Mouse (Mus musculus) liver, embryonic 14.5 days (tissue): Measurements from ENCODE around the gene Tnf. TPM values are rescaled to one million over a fixed set of nuclear protein-coding genes. Genes with fewer than 3 reads are reported as not detected.

Experiments
- ATAC-seq: fragments of 200-750 bp; cut with Nextera tagmentation; 2 replicates; pipeline ENCODE4 v1.8.0; 2017; ENCODE audit warnings: moderate number of reproducible peaks, mild to moderate bottlenecking, moderate library complexity; ENCODE audit not compliant: insufficient read depth
- DNase-seq, 3 experiments: peaks; one replicate each; pipeline ENCODE4 v3.0.0-alpha.2; 2012 to 2013; ENCODE audit warnings: low read depth in 3 of 3, low spot score in 3 of 3
- H3K27ac ChIP-seq: fragments of 300-500 bp; sonication (generic); 2 replicates; pipeline ENCODE4 v1.5.1; 2014; ENCODE audit warnings: moderate library complexity, mild to moderate bottlenecking, control low read depth, inconsistent platforms
- H3K27me3 ChIP-seq: fragments of 300-500 bp; sonication (generic); 2 replicates; pipeline ENCODE4 v1.6.1; 2014; ENCODE audit warnings: mild to moderate bottlenecking, low read length, moderate library complexity; ENCODE audit not compliant: control insufficient read depth, insufficient read depth
- H3K36me3 ChIP-seq: fragments of 300-500 bp; sonication (generic); replicated peaks from 2 replicates; pipeline ENCODE4 v1.6.1; 2014; ENCODE audit warnings: low read depth; ENCODE audit not compliant: control insufficient read depth, insufficient read depth
- H3K4me1 ChIP-seq, 2 experiments: fragments of 200-500 bp in 1 of 2; fragments of 300-500 bp in 1 of 2; sonication (generic) in 1 of 2; replicated peaks; 2 replicates each; pipeline ENCODE4 v1.6.1; 2012 to 2014; ENCODE audit warnings: antibody characterized with exemption in 1 of 2, inconsistent platforms in 1 of 2, low read length in 1 of 2; ENCODE audit not compliant: control insufficient read depth in 2 of 2, insufficient read depth in 2 of 2
- H3K4me2 ChIP-seq: fragments of 300-500 bp; sonication (generic); 2 replicates; pipeline ENCODE4 v1.6.1; 2014; ENCODE audit warnings: low read depth, mild to moderate bottlenecking, control low read depth, moderate library complexity
- H3K4me3 ChIP-seq, 2 experiments: fragments of 200-500 bp in 1 of 2; fragments of 300-500 bp in 1 of 2; sonication (generic) in 1 of 2; 2 replicates each; pipeline ENCODE4 v1.5.1; 2012 to 2014; ENCODE audit warnings: low read depth in 2 of 2, low read length in 2 of 2, mild to moderate bottlenecking in 2 of 2, control low read depth in 1 of 2, inconsistent platforms in 1 of 2, moderate library complexity in 1 of 2; ENCODE audit not compliant: insufficient read depth in 1 of 2
- H3K9ac ChIP-seq: fragments of 300-500 bp; sonication (generic); replicated peaks from 2 replicates; pipeline ENCODE4 v1.6.1; 2014; ENCODE audit warnings: mild to moderate bottlenecking, control low read depth, moderate library complexity
- H3K9me3 ChIP-seq: fragments of 300-500 bp; sonication (generic); 2 replicates; pipeline ENCODE4 v1.6.1; 2016; ENCODE audit warnings: low read length, mixed read lengths; ENCODE audit not compliant: control insufficient read depth
- CTCF ChIP-seq: IDR thresholded peaks from 2 replicates; pipeline ENCODE4 v1.5.1; 2016; ENCODE audit warnings: antibody characterized with exemption, low read depth, control low read depth
- EP300 ChIP-seq: IDR thresholded peaks from 2 replicates; pipeline ENCODE4 v1.6.1; 2016; ENCODE audit warnings: antibody characterized with exemption, low read depth
- WGBS: fragments of 180-500 bp; shearing (Covaris S2); extraction: QIAGEN DNeasy Blood & Tissue Kit; methylation state at CpG from one replicate; pipeline ENCODE4 v1.1.7; 2014; ENCODE audit not compliant: insufficient replicate concordance; 5-methylcytosine and 5-hydroxymethylcytosine counted together
- polyA plus RNA-seq, 2 experiments: library from polyadenylated mRNA; depleted of rRNA in 1 of 2; stranded (reverse) in 1 of 2; unstranded in 1 of 2; fragments of >200 nt; fragmentation: Nextera tagmentation in 1 of 2; extraction: Ambion mirVana in 1 of 2; gene quantifications; 2 replicates each; pipeline versions ENCODE4 v1.2.1 to v1.2.3; 2012 to 2014

Gene Tnf
- polyA plus RNA-seq, 2 experiments, result 0.43 to 0.73 TPM

DNA sequence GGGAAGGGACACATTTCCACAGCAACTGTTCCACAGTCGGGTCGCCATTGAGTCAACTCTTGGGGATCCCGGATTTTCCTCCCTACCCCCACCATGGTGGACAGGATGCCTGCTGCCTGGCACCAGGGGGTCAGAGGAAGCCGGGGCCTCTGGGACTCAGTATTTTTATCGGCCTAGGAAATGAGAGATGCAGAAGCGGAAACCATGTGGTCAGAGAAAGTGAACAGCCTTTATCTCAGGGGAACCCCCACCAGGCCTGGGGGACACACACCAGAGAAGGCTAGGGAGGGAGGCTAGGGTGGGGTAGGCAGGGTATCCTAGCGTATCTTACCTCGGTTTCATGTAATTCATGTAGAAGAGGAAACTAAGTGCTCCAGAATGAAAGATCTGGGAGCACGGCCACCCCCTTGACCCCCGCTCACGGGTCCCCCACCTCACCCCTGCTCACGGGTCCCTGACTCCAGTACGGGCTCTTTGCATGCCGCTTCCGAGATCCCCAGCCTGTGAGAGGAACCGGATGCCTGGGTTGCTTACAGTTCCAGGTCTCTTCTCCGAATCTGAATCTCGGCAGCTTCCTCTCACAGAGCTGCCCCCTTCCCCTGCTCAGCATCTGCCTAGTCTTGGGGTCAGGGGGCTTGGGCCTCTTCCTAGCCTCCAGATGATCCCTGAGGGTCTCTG, 16.8 kb upstream of the Tnf start:
- DNase-seq (no peak), ATAC-seq (peak; percentile 48; the same call in 1 of the 2 replicates)
- Histone ChIP-seq H3K9me3 (no peaks in the 10 kb centered on the region), H3K36me3 (no peaks in the 10 kb centered on the region; the same call in 1 of the 2 replicates), H3K27ac (no peak overlapping the region), H3K4me1 (peaks cover 0 to 9% of the 10 kb centered on the region in 2 experiments; a peak in 1 of 4 replicates), H3K9ac (no peak overlapping the region), H3K27me3 (no peaks in the 10 kb centered on the region), H3K4me2 (no peak overlapping the region), H3K4me3 (no peak overlapping the region)
- no peak for TF ChIP-seq CTCF
- peak; percentile 5; the same call in 1 of the 2 replicates for TF ChIP-seq EP300
- WGBS, result 11% methylated on average over 18 of the region's 18 CpGs

DNA sequence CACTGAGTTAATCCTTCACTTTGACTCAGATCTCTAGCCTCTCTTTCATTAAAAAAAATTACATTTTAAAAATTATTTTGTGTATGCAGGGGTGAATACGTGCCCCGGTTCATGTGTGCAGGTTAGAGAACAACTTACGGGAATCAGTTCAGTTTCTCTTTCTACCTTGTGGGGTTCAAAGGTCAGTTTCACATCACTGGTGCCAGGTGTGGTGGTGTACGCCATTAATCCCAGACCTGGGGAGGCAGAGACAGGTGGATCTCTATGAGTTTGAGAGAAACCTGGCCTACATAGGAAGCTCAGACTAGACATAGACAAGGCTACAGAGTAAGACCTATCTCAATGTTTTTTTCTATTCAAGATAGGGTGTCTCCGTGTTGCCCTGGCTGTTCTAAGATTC, 11.3 kb upstream of the Tnf start:
- ATAC-seq (no peak), DNase-seq (no peak)
- Histone ChIP-seq H3K9me3 (no peaks in the 10 kb centered on the region), H3K9ac (no peak overlapping the region), H3K36me3 (no peaks in the 10 kb centered on the region), H3K4me2 (no peak overlapping the region), H3K27me3 (no peaks in the 10 kb centered on the region), H3K4me3 (no peak overlapping the region), H3K4me1 (peaks cover 0 to 12% of the 10 kb centered on the region in 2 experiments; a peak in 2 of 4 replicates), H3K27ac (no peak overlapping the region)
- TF ChIP-seq EP300, result no peak
- no peak for TF ChIP-seq CTCF
- 73% methylated on average over 5 of the region's 5 CpGs for WGBS

DNA sequence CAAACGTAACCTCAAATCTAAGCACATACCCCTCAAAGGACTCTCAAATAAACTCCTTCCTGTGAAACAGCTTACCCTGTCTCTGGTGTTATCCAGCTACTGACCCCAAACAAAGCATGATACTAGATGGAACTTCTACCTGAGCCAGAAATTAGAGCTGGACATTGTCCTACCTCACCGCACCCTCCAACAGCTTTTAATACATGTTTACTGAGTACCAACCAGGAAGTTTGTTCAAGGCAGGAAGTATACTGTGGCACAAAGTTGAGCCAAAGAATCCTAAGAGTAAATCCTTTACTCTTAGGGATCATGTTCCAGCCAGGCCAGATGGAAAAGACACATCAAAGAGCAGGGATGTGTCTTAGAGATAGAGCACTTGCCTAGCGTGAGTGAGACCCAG, 8.8 kb upstream of the Tnf start:
- TF ChIP-seq CTCF, result no peak
- ATAC-seq (no peak), DNase-seq (no peak)
- Histone ChIP-seq H3K36me3 (no peaks in the 10 kb centered on the region), H3K4me1 (peaks cover 0 to 10% of the 10 kb centered on the region in 2 experiments; a peak in 2 of 4 replicates), H3K9ac (no peak overlapping the region), H3K9me3 (no peaks in the 10 kb centered on the region), H3K4me3 (no peak overlapping the region), H3K4me2 (no peak overlapping the region), H3K27me3 (no peaks in the 10 kb centered on the region), H3K27ac (no peak overlapping the region)
- WGBS, result 54% methylated on average over 3 of the region's 3 CpGs

DNA sequence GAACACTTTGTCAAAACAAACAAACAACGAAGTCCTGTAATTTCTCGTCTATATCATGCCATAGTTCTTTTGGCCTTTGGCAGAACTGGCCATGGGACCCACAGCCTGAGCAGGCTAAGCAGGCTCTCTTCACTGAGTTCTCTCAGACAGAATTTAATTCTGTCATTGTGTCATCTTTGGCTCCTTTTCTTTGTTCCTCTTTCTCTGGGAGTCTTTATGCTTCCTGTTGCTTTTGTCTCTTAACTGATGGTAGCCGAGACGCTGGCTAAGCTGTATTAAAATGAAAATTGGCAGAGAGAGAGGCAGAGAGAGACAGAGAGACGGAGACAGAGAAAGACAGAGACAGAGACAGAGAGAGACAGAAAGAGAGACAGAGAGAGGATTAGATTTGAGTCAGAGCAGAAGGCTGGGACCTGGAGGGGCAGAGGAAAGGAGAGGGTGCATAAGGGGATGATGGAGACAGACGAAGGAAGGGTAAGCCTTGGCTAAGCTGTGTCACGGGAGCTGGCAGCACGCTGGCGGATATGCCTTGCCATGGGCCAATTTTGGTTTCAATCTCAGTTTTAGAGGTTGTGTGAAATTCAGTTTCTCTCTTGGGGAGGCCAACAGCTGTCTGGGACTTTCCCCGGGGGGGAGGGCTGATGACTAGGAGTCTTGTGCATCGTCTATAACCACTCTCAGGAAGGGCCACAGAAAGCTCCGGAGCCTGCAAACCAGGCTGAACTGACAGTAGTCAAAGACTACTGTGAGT, 8.2 kb upstream of the Tnf start:
- H3K4me3 ChIP-seq, result no peak overlapping the region
- H3K27ac ChIP-seq, result no peak overlapping the region
- DNase-seq, result no peak
- WGBS, result 38% methylated on average over 12 of the region's 12 CpGs
- H3K9me3 ChIP-seq, result no peaks in the 10 kb centered on the region
- no peaks in the 10 kb centered on the region for H3K36me3 ChIP-seq
- H3K4me2 ChIP-seq, result no peak overlapping the region
- H3K9ac ChIP-seq, result no peak overlapping the region
- peaks cover 0 to 10% of the 10 kb centered on the region in 2 experiments; a peak in 2 of 4 replicates for H3K4me1 ChIP-seq
- no peak for ATAC-seq
- TF ChIP-seq CTCF (no peak), EP300 (no peak)
- no peaks in the 10 kb centered on the region; the same call in 1 of the 2 replicates for H3K27me3 ChIP-seq

DNA sequence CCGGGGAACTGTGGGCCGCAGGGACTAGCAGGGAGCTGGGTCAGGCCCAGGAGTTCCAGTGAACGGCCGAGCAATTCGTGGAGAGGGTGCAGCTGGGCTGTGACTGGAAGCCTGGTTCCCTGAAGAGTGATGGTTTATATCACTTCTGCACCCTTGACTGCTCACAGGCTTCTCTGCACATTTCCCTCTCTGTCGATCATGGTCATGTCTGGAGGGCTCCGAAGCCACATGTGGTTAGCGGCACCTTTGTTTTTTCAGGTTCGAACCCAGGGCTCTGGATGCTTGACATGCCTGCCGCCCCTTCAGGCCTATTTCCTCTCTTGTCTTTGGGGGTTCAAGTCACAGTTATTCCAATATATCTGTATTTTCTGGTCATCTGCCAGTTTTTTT, 3.6 kb upstream of the Tnf start:
- H3K9me3 ChIP-seq, result no peaks in the 10 kb centered on the region
- H3K4me3 ChIP-seq, result no peak overlapping the region
- ATAC-seq (no peak), DNase-seq (no peak)
- H3K9ac ChIP-seq, result no peak overlapping the region
- H3K27me3 ChIP-seq, result peaks cover 20% of the 10 kb centered on the region
- H3K27ac ChIP-seq, result no peak overlapping the region
- H3K36me3 ChIP-seq, result no peaks in the 10 kb centered on the region
- 45% methylated on average over 10 of the region's 10 CpGs for WGBS
- H3K4me1 ChIP-seq, result peaks cover 0 to 10% of the 10 kb centered on the region in 2 experiments; a peak in 2 of 4 replicates
- no peak overlapping the region for H3K4me2 ChIP-seq
- TF ChIP-seq EP300, result no peak
